Mouse (Mus musculus) adrenal gland, adult 2 months (tissue): Measurements from ENCODE around the gene Cdk8. TPM values are rescaled to one million over a fixed set of nuclear protein-coding genes. Genes with fewer than 3 reads are reported as not detected.

ENCODE experiments used
- DNase-seq: peaks from one replicate; pipeline ENCODE4 v3.0.0; 2021
- polyA plus RNA-seq: library from polyadenylated mRNA; depleted of rRNA; stranded (reverse); fragments of >200 nt; gene quantifications from 2 replicates; pipeline ENCODE4 v1.2.3, GENCODE M21; 2012
- total RNA-seq, 2 experiments: library from RNA; stranded (reverse); gene quantifications; 2 replicates each; pipeline ENCODE4 v1.2.3; 2021

Cdk8 gene
- total and polyA plus RNA-seq, 3 experiments, result 41.1 to 79.6 (median 70.3) TPM

DNA sequence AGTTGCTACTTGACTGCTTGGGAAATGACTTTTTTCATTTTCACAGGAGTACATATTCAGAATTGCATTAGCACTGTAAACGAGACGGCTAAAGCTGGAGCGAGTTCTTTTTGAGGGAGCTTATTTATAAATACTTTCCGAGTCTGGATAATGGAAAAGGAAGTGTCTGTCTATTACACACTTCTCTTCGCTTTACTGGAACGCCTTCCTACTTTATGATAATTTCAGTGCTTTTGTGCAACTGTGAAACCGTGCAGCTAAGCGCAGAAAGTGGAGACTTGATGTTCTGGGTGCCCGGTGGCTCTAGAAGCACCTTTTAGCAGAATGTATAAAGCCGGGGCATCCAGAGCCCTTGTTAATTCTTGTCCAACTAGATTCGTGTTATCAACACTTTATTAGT, 1.8 kb downstream of the Cdk8 start:
- no peak for DNase-seq

GRCm38 (mm10) chr5:146234336-146234735, 3.3 kb downstream of the Cdk8 start:
- DNase-seq, result no peak

DNA sequence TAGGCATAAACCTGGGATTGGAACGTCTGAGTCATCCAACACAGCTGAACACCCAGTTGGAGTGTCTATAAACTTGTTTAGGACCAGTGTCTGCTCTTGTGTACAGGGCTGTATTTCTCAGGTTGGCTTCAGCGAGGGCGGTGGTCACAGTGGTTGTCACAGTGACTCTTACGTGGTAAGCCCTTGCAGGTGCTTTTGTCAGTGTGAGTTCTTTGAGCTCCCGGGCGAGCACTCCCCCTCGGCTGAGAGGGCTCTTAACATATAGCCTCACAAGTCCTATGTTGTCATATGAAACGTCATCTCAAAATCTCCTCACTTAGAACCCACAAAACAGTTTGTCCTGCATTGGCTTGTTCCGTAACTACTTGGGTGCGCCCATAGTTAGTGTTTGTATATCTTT, 7.2 kb downstream of the Cdk8 start:
- DNase-seq, result no peak

DNA sequence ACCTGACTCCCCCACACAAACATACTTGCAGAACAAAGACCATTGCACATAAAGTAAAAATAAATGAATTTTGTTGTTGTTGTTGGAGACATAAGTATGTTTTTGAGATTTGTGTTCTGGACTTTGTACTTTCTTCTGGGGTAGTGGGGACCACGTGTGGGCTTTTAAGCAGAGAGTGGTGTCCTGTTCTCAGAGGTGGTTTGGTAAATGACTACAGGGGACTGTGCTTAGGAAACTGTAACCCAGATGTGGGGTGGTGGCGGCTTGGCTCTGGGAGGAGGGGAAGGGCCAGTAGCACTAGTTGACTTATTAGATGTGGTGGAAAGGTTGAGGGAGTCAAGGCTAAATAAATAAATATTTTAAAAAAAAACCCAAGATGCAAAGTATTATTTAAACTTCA, 9.7 kb downstream of the Cdk8 start:
- no peak for DNase-seq

DNA sequence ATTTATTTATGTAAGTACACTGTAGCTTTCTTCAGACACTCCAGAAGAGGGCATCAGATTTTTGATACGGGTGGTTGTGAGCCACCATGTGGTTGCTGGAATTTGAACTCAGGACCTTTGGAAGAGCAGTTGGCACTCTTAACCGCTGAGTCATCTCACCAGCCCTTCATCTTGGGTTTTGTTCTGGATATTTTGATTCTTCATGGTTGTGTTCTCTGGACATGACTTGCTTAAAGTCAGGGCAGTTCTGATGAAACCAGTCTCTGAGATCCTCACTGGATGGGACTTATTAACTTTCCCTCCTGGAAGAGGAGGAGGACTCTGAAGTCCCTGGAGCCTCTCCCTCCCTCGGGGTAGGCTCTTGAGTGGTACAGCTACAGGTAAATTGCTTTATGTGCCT, 10.2 kb downstream of the Cdk8 start:
- no peak for DNase-seq

DNA sequence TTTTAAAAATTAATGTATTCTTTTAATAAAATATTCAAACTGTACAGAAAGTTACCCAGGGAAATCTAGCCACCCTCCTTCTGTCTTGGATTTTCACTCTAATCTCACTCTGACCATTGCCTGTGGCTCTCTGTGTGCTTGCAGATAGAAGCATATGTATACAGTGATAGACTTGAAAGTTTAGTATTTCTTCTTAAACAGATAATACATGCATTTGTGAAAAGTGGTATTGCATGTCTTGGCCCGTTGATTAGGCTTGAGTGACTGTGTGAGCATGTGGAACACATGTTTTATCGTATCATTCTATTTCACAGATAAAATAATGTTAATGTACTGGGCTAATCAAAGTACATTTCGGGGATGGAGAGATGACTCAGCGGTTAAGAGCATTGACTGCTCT, 14.2 kb downstream of the Cdk8 start:
- no peak for DNase-seq

DNA sequence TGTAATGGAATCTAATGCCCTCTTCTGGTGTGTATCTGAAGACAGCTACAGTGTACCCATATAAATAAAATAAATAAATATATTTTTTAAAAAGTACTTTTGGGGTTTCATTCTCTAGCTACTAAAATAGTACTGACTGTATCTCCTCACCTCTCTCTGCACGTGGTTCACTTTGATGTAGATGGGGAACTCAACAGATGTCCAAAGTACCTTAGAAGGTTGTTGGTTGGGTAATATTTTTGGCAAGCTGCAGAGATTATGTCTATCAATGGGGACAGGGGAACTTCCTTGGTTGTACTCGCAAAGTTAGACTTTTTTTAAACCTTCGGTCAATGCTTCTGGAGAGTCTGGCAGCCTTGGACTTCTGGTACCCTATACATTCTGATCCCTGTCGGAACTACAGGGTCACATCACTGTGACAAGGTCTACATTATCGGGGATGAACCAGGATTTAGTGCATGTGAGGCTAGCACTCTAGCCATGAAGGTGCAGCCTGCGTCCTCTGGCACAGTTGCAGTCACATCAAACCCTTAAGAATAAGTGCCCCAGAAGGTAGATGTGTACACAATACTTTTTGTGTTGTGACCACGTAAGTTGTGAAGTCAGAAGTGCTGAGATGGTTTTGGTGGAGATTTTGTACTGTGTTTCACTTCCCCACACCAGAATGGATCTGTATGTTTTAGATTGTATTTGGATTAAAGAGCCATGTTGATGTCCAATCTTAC, 14.8 kb downstream of the Cdk8 start:
- DNase-seq, result no peak

GRCm38 (mm10) chr5:146246386-146246785, 15.4 kb downstream of the Cdk8 start:
- peak; percentile 75 for DNase-seq

DNA sequence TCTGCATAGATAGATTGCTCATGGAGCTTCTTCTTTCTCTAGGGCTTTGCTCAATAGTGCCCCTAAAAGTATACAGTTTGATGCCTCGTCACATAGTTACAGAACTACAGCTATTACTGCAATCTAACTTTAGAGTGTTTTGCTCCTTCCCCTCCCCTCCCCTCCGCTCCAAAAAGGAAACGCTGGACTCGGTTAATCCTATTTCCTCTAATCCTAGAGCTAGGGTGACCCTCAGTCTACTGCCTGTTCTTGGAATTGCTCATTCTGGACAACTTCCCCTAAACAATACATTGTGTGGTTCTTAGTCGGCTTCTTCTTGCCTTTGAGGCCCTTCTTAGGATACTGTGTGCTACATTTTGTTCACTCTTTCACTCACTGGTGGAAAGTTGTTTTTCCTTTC, 16.7 kb downstream of the Cdk8 start:
- no peak for DNase-seq

DNA sequence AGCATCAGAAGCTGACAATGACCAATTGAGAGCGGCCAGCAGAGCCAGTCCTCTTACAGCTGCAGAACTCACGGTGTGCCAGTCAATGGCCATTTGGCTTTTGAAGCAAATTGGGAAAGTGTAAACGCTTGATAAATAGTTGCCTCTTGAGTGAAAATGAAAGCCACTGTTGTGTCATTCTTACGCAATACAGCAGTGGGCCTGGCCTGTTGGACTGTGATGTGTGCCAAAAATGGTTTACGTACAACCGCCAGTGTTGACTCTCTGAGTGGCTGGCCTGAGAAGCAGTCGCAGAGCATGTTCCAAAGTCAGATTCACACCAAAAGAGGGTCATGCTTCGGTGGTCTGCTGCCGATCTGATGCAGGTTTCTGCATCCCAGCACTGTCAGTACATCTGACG, 17.7 kb downstream of the Cdk8 start:
- DNase-seq, result peak; percentile 64

- no peak for DNase-seq
These were observed 19.5 kb downstream of the Cdk8 start for GRCm38 (mm10) chr5:146250369-146251075.

GRCm38 (mm10) chr5:146251663-146252429, 20.8 kb downstream of the Cdk8 start:
- DNase-seq, result peak; percentile 75

DNA sequence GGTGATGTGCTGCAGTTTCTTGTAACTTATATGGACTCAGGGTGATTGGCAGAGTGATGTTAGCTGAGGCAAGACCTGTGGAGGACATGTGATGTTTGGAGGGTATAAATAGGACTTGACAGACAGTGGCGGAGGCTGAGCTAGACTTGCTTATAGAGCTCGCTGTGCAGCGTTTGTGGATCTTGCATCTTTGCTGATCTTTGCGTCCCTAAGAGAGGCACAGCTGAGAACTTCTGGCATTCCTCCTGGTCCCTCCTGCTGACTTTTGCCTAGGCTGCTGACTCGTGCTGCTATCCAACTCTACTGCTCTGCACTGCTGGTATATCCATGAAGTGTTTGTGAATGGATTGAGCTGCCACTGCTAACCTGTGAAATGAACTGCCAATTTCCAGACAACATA, 22.6 kb downstream of the Cdk8 start:
- DNase-seq, result no peak

DNA sequence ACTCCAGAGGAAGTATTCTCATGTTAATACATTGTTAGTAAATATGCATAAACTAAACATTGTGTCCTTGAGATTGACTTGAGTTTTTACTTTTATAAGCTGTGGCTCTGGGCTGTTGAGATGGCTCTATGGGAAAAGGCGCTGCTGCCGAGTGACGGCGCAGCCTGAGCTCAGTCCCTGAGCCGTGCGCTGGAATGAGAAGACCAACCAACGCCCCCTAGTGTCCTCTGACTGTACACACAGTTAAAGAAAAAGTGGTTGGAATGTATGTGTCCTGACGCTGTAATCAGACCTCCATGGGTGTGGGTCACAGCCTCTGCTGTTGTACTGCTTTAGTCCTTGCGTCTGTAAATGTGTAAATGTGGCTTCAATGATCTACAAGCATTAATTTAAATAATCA, 29.0 kb downstream of the Cdk8 start:
- no peak for DNase-seq

DNA sequence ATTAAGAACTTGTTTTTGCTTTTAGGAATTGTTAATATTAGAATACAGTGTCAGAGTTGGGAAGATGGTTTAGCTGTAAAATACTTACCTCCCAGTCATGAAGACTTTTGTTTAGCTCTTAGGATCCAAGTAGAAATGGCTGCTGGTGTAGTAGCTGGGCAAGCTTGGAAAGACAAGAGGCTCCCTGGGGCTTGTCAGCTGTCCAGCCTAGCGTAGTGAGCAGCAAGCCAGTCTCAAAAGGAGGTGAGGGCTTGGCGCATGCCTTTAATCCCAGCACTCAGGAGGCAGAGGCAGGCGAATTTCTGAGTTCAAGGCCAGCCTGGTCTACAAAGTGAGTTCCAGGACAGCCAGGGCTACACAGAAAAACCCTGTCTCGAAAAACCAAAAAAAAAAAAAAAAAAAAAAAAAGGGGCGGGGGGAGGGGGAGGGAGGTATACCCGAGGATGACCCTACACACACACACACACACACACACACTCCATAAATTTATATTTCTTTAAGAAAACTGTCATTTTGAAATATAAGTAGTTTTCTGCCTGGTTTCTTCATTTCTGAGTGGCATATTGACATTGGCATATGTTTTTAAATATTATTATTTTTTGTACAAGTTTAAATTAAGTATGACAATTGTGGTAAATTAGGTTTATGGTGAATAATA, 35.0 kb downstream of the Cdk8 start:
- no peak for DNase-seq

- DNase-seq, result no peak
These were observed 36.7 kb downstream of the Cdk8 start for GRCm38 (mm10) chr5:146267776-146268175.

DNA sequence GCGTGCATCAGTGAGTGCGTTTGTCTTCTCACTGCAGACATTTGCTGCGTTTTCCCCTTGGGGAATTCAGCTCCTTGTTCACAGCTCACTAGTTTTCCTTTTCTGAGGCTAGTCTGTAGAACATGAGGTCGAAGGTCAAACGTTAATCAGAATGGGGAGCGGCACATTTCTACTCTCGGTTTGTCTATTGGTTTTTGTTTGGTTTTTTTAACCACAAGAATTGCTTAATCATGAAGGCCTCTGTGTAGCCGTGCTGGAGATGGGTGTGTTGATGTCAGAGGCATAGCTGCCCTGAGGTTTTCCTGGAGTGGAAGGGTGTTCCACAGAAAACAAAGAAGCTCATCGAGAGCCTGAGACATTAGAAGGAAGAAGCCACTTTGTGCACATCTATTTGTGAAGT, 39.6 kb downstream of the Cdk8 start:
- DNase-seq, result no peak

- no peak for DNase-seq
These were observed 40.6 kb downstream of the Cdk8 start for GRCm38 (mm10) chr5:146271662-146272061.

DNA sequence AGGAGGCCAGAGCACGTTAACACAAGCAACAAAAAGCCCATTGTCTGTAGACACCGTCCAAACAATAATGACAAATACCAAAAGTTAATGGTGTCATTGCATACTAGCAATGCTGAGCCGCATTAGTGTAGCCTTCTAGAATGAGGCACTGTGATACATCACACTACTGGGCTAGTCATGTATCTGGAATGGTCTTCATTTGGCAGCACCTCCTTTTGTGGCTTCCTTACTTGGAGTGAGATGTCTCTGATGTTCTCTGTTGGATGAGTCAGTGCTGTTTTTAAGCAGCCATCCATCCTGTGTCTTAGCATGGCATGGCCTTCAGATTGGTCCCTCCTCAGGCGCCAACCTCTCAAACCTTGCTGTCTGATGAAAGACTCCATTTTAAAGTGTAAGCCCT, 42.1 kb downstream of the Cdk8 start:
- DNase-seq, result peak; percentile 74

DNA sequence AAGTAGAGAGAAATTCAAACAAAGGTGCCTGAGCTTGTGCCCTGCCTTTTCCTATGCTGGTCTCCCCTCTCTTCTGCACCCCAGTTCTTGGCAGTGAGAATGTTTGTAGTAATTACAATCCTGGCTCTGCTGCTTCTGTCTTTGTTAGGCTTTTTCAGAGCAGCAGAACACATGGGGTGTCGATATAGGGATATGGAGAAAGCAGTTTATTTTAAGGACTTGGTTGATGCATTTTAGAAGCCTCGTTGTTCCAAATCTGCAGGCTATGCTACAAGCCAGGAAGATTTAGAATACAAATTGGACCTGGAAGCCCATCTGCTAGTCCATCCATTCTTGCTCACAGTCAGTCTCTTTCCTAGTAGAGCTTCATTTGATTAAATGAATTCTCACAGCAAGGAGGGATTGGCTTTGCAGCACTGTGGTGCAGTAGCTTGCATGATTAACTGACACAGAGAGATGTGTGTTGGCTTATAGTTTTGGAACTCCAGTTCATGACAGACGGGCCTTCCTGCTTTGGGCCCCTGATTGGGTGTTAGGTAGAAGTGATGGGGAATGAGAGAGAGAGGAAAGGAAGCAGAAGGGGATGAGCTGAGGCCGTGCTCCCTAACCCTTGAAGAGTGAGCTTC, 43.5 kb downstream of the Cdk8 start:
- DNase-seq, result no peak

GRCm38 (mm10) chr5:146277513-146277912, 46.5 kb downstream of the Cdk8 start:
- DNase-seq, result no peak

DNA sequence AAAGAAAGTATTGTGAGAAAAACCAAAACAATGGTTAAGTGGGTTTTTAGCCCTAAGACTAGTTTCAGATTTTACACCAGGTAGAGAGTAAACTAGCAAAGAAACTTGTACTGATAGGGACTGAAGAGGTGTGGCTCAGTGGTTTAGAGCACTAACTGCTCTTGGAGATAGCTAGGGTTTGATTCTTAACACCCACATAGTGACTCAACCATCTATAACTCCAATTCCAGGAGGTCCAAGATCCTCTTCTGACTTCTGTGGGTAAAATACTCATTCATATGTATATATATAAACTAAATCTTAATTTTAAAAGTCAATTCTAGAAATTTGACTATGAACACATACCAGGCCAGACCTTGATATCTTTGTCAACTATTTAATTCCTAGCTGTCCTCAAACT, 49.0 kb downstream of the Cdk8 start:
- no peak for DNase-seq
